Mouse (Mus musculus) bone marrow macrophage, adult 2 months (primary cell): ENCODE data around the gene Ptp4a2.

Experiments used
- CTCF ChIP-seq: IDR thresholded peaks from 2 replicates; pipeline ENCODE4 v1.5.1; 2012; ENCODE audit warnings: low read depth, mild to moderate bottlenecking, low read length, moderate library complexity
- POLR2A ChIP-seq: IDR thresholded peaks from 2 replicates; pipeline ENCODE4 v1.6.1; 2012; ENCODE audit warnings: mild to moderate bottlenecking, low read depth, low read length, borderline replicate concordance

- no peak for TF ChIP-seq CTCF
- no peak for TF ChIP-seq POLR2A
Observed at GRCm38 (mm10) chr4:129851861-129852260, 40.8 kb downstream of the Ptp4a2 start.
